Mouse (Mus musculus) CH12.LX (cell line): ENCODE data around the gene Il22ra1. TPM values are rescaled to one million over a fixed set of nuclear protein-coding genes. Genes with fewer than 3 reads are reported as not detected.

Experiments used
- DNase-seq: peaks from one replicate; pipeline ENCODE4 v3.0.0-alpha.2; 2013; ENCODE audit errors: extremely low read depth
- H3K27ac ChIP-seq: 2 replicates; pipeline ENCODE4 v1.5.1; 2012; ENCODE audit warnings: low read depth, mild to moderate bottlenecking, control low read depth, moderate library complexity; ENCODE audit not compliant: insufficient read depth
- H3K27me3 ChIP-seq: replicated peaks from 2 replicates; pipeline ENCODE3; 2012; ENCODE audit warnings: inconsistent platforms
- H3K36me3 ChIP-seq, 2 experiments: replicated peaks in 1 of 2; 2 replicates each; pipeline versions ENCODE3 to v1.6.1; 2012; ENCODE audit warnings: inconsistent platforms in 1 of 2, low read length in 1 of 2, mild to moderate bottlenecking in 1 of 2, mixed read lengths in 1 of 2, moderate library complexity in 1 of 2; ENCODE audit not compliant: control insufficient read depth in 1 of 2, insufficient read depth in 1 of 2
- H3K4me1 ChIP-seq, 2 experiments: 2 replicates each; pipeline ENCODE4 v1.6.1; 2012; ENCODE audit warnings: inconsistent platforms in 1 of 2, moderate library complexity in 1 of 2; ENCODE audit not compliant: insufficient read depth in 2 of 2, control insufficient read depth in 1 of 2
- H3K4me2 ChIP-seq: 2 replicates; pipeline ENCODE4 v1.6.1; 2012; ENCODE audit warnings: low read depth, mild to moderate bottlenecking, control low read depth; ENCODE audit not compliant: poor library complexity, insufficient read depth, severe bottlenecking
- H3K4me3 ChIP-seq, 3 experiments: fragments of 150-350 bp in 1 of 3; sonication (generic) in 1 of 3; replicated peaks in 1 of 3; 2 replicates each; pipeline versions ENCODE3 to v1.5.1; 2011 to 2012; ENCODE audit warnings: low read depth in 2 of 3, low read length in 2 of 3, mild to moderate bottlenecking in 2 of 3, moderate library complexity in 2 of 3, control low read depth in 1 of 3, improper control_type of control experiment in 1 of 3, inconsistent platforms in 1 of 3, mixed read lengths in 1 of 3; ENCODE audit not compliant: poor library complexity in 1 of 3
- H3K79me2 ChIP-seq: replicated peaks from 2 replicates; pipeline ENCODE4 v1.6.1; 2012; ENCODE audit warnings: mild to moderate bottlenecking, moderate library complexity; ENCODE audit not compliant: control insufficient read depth, poor library complexity, insufficient read depth, severe bottlenecking; ENCODE audit errors: extremely low read depth
- H3K9ac ChIP-seq: 2 replicates; pipeline ENCODE4 v1.6.1; 2012; ENCODE audit warnings: low read depth, mild to moderate bottlenecking, control low read depth, moderate library complexity; ENCODE audit not compliant: insufficient read depth
- H3K9me3 ChIP-seq: replicated peaks from 2 replicates; pipeline ENCODE3; 2012; ENCODE audit warnings: low read length, inconsistent platforms, mixed read lengths
- BHLHE40 ChIP-seq: IDR thresholded peaks from 2 replicates; pipeline ENCODE4 v1.6.1; 2011; ENCODE audit warnings: mild to moderate bottlenecking, low read depth, low read length, improper control_type of control experiment
- CHD1 ChIP-seq: IDR thresholded peaks from 2 replicates; pipeline ENCODE4 v1.6.1; 2012; ENCODE audit warnings: low read depth, low read length, improper control_type of control experiment, inconsistent platforms
- CHD2 ChIP-seq: IDR thresholded peaks from 2 replicates; pipeline ENCODE4 v1.6.1; 2011; ENCODE audit warnings: low read length, improper control_type of control experiment
- E2F4 ChIP-seq: IDR thresholded peaks from 2 replicates; pipeline ENCODE4 v1.6.1; 2011; ENCODE audit warnings: low read depth, low read length, improper control_type of control experiment; ENCODE audit not compliant: insufficient replicate concordance
- ELF1 ChIP-seq: IDR thresholded peaks from 2 replicates; pipeline ENCODE4 v1.6.1; 2014; ENCODE audit warnings: low read depth, mild to moderate bottlenecking, inconsistent platforms, low read length, improper control_type of control experiment
- EP300 ChIP-seq: IDR thresholded peaks from 2 replicates; pipeline ENCODE4 v1.6.1; 2011; ENCODE audit warnings: low read length, improper control_type of control experiment
- HCFC1 ChIP-seq: IDR thresholded peaks from 2 replicates; pipeline ENCODE4 v1.6.1; 2012; ENCODE audit warnings: low read depth, mild to moderate bottlenecking, inconsistent platforms, low read length, improper control_type of control experiment
- IRF4 ChIP-seq: IDR thresholded peaks from 2 replicates; pipeline ENCODE4 v1.6.1; 2014; ENCODE audit warnings: low read depth, mild to moderate bottlenecking, inconsistent platforms, low read length, improper control_type of control experiment
- JUN ChIP-seq: IDR thresholded peaks from 2 replicates; pipeline ENCODE4 v1.6.1; 2011; ENCODE audit warnings: low read depth, mild to moderate bottlenecking, low read length, improper control_type of control experiment, moderate library complexity; ENCODE audit not compliant: insufficient read depth
- JUND ChIP-seq: conservative IDR thresholded peaks from 2 replicates; pipeline ENCODE4 v1.6.1; 2011; ENCODE audit warnings: low read depth, low read length, improper control_type of control experiment
- KAT2A ChIP-seq: IDR thresholded peaks from 2 replicates; pipeline ENCODE4 v1.6.1; 2012; ENCODE audit warnings: low read length, improper control_type of control experiment, inconsistent platforms; ENCODE audit not compliant: insufficient replicate concordance
- MAX ChIP-seq: IDR thresholded peaks from 2 replicates; pipeline ENCODE4 v1.6.1; 2011; ENCODE audit warnings: low read length, improper control_type of control experiment
- MEF2A ChIP-seq: IDR thresholded peaks from 2 replicates; pipeline ENCODE4 v1.6.1; 2014; ENCODE audit warnings: low read depth, mild to moderate bottlenecking, inconsistent platforms, low read length, improper control_type of control experiment, borderline replicate concordance
- MXI1 ChIP-seq: IDR thresholded peaks from 2 replicates; pipeline ENCODE4 v1.6.1; 2011; ENCODE audit warnings: mild to moderate bottlenecking, low read depth, low read length, improper control_type of control experiment
- NRF1 ChIP-seq: IDR thresholded peaks from 2 replicates; pipeline ENCODE4 v1.6.1; 2014; ENCODE audit warnings: low read depth, mild to moderate bottlenecking, inconsistent platforms, low read length, improper control_type of control experiment, moderate library complexity
- TBP ChIP-seq: conservative IDR thresholded peaks from 2 replicates; pipeline ENCODE4 v1.6.1; 2011; ENCODE audit warnings: low read depth, low read length, improper control_type of control experiment
- TCF12 ChIP-seq: IDR thresholded peaks from 2 replicates; pipeline ENCODE4 v1.6.1; 2014; ENCODE audit warnings: low read depth, mild to moderate bottlenecking, inconsistent platforms, low read length, improper control_type of control experiment
- USF2 ChIP-seq: conservative IDR thresholded peaks from 2 replicates; pipeline ENCODE4 v1.6.1; 2011; ENCODE audit warnings: low read depth, low read length, improper control_type of control experiment
- ZKSCAN1 ChIP-seq: IDR thresholded peaks from 2 replicates; pipeline ENCODE4 v1.6.1; 2012; ENCODE audit warnings: low read depth, inconsistent platforms, low read length, improper control_type of control experiment, borderline replicate concordance
- ZMIZ1 ChIP-seq: IDR thresholded peaks from 2 replicates; pipeline ENCODE4 v1.6.1; 2012; ENCODE audit warnings: low read depth, mild to moderate bottlenecking, inconsistent platforms, low read length, improper control_type of control experiment
- dilution Hi-C: fragments of 300-500 bp; cut with MboI; formaldehyde crosslinking; loops from 2 replicates; pipeline ENCODE4 v1.14.3; 2020; ENCODE audit warnings: low sequenced_read_pairs; ENCODE audit not compliant: extremely low pct_unique_long_range_greater_than_20kb, extremely low pct_ligation_motif_present
- in situ Hi-C: fragments of 300-500 bp; cut with MboI; formaldehyde crosslinking; loops from 3 replicates; pipeline ENCODE4 v1.14.3; 2019; ENCODE audit warnings: low sequenced_read_pairs, low pct_ligation_motif_present, low pct_unique_long_range_greater_than_20kb, mixed read lengths
- polyA plus RNA-seq: library from polyadenylated mRNA; unstranded; fragments of >175 nt; gene quantifications from 2 replicates; pipeline ENCODE4 v1.2.1, GENCODE M21; 2012; ENCODE audit warnings: low read depth; ENCODE audit not compliant: insufficient read length
- total RNA-seq, 2 experiments: library from RNA; depleted of rRNA; stranded (reverse); fragments of 300-350 nt in 1 of 2; fragments of >200 nt in 1 of 2; gene quantifications; 2 replicates each; pipeline ENCODE4 v1.2.3; 2012 to 2014

Gene Il22ra1
- total and polyA plus RNA-seq, 3 experiments = not detected

GRCm38 (mm10) chr4:135684731-135685130, 43.2 kb upstream of the Il22ra1 start:
- TF ChIP-seq ZMIZ1 (no peak), ZKSCAN1 (no peak), USF2 (no peak), BHLHE40 (no peak), MEF2A (no peak), KAT2A (no peak), E2F4 (no peak), NRF1 (no peak), ELF1 (no peak), CHD1 (no peak)
- Histone ChIP-seq H3K4me2 (no peak overlapping the region), H3K4me3 (no peak overlapping the region), H3K9me3 (peaks cover 16% of the 10 kb centered on the region), H3K36me3 (no peaks in the 10 kb centered on the region), H3K27me3 (peaks cover 66% of the 10 kb centered on the region), H3K9ac (no peak overlapping the region), H3K27ac (no peak overlapping the region), H3K79me2 (no peaks in the 10 kb centered on the region), H3K4me1 (peaks cover 0 to 28% of the 10 kb centered on the region in 2 experiments; a peak in 2 of 4 replicates)
- in situ Hi-C loops = no loop called here
- dilution Hi-C loops = no loop called here
- DNase-seq = peak; percentile 47

- TF ChIP-seq BHLHE40 = peak; percentile 74
- TF ChIP-seq MXI1 = no peak
- peak; percentile 37; the same call in 1 of the 2 replicates for TF ChIP-seq MAX
- TF ChIP-seq JUN = 0 out of 2 replicates have a peak, but pooled peaks have one; percentile 13
- TF ChIP-seq TBP = no peak
- peak; percentile 86 for TF ChIP-seq EP300
- no peak for TF ChIP-seq TCF12
- TF ChIP-seq MEF2A = peak; percentile 63; the same call in 1 of the 2 replicates
- TF ChIP-seq HCFC1 = no peak
- peak; percentile 95 for TF ChIP-seq IRF4
- peak; percentile 54; the same call in 1 of the 2 replicates for TF ChIP-seq JUND
- peak; percentile 15; the same call in 1 of the 2 replicates for TF ChIP-seq CHD2
- H3K9me3 ChIP-seq = peaks cover 6% of the 10 kb centered on the region
- peaks cover 0 to 25% of the 10 kb centered on the region in 2 experiments; a peak in 2 of 4 replicates for H3K4me1 ChIP-seq
- in situ Hi-C loops (no loop called here), dilution Hi-C loops (no loop called here)
- H3K36me3 ChIP-seq = no peaks in the 10 kb centered on the region
- H3K79me2 ChIP-seq = no peaks in the 10 kb centered on the region
- no peak within 1 kb of the TSS for H3K9ac ChIP-seq
- H3K27ac ChIP-seq = no peak within 1 kb of the TSS
- H3K4me2 ChIP-seq = peak within 1 kb of the TSS; percentile 99
- DNase-seq = peak; percentile 39
- peak within 1 kb of the TSS; percentile 25 to 46 (median 36) for H3K4me3 ChIP-seq
- peaks cover 70% of the 10 kb centered on the region for H3K27me3 ChIP-seq
Measured at GRCm38 (mm10) chr4:135685906-135686567, 41.9 kb upstream of the Il22ra1 start, which contains the start of gene Ifnlr1. TSS of gene Ifnlr1 (plus strand) at chr4:135686287.
